8 mouse cellular contexts compared by ENCODE assay signal in genomic region chr11:54861471-54862420, GRCm38 (mm10). TPM values are rescaled to one million over a fixed set of nuclear protein-coding genes. Genes with fewer than 3 reads are reported as not detected.
DNase-seq lines count a peak whose midpoint lies in the region; ATAC-seq lines count a peak whose summit lies in the region.

No protein-coding gene starts in this region.

- WGBS in heart, embryonic 16.5 days = 89% methylated on average over 5 of the region's 5 CpGs
- whole genome bisulfite sequencing in hindbrain, embryonic 13.5 days = 90% methylated on average over 5 of the region's 5 CpGs
- 93% methylated on average over 5 of the region's 5 CpGs for WGBS in midbrain, embryonic 13.5 days

- H3K36me3 ChIP-seq in heart, embryonic 16.5 days (ENCODE audit: control insufficient read depth, insufficient read depth) = no peaks in the 10 kb centered on the region
- no peaks in the 10 kb centered on the region for H3K36me3 ChIP-seq in hindbrain, embryonic 13.5 days
- H3K36me3 ChIP-seq in midbrain, embryonic 13.5 days = no peaks in the 10 kb centered on the region

- H3K9ac ChIP-seq in heart, embryonic 16.5 days (ENCODE audit: low read length) = peak overlapping the region; percentile 85; the same call in 1 of the 2 replicates
- no peak overlapping the region; the same call in 1 of the 2 replicates for H3K9ac ChIP-seq in hindbrain, embryonic 13.5 days
- H3K9ac ChIP-seq in midbrain, embryonic 13.5 days (replicated peaks) = no peak overlapping the region

- H3K27me3 ChIP-seq in heart, embryonic 16.5 days (ENCODE audit: control insufficient read depth, insufficient read depth, low read length) = no peaks in the 10 kb centered on the region
- H3K27me3 ChIP-seq in hindbrain, embryonic 13.5 days = no peaks in the 10 kb centered on the region
- H3K27me3 ChIP-seq in midbrain, embryonic 13.5 days = no peaks in the 10 kb centered on the region

- no peak overlapping the region; the same call in 1 of the 2 replicates for H3K4me2 ChIP-seq in heart, embryonic 16.5 days (ENCODE audit: low read depth, low read length)
- H3K4me2 ChIP-seq in hindbrain, embryonic 13.5 days = peak overlapping the region; percentile 62; the same call in 1 of the 2 replicates
- peak overlapping the region; percentile 78 for H3K4me2 ChIP-seq in midbrain, embryonic 13.5 days (replicated peaks)

- no peaks in the 10 kb centered on the region for H3K9me3 ChIP-seq in heart, embryonic 16.5 days (replicated peaks; ENCODE audit: control insufficient read depth, low read length)
- no peaks in the 10 kb centered on the region for H3K9me3 ChIP-seq in hindbrain, embryonic 13.5 days
- H3K9me3 ChIP-seq in midbrain, embryonic 13.5 days = no peaks in the 10 kb centered on the region

- ATAC-seq in heart, embryonic 16.5 days (replicated peaks; ENCODE audit: extremely low read depth, insufficient read depth, low FRiP score) = no peak
- ATAC-seq in hindbrain, embryonic 13.5 days (ENCODE audit: low FRiP score) = no peak
- no peak for ATAC-seq in midbrain, embryonic 13.5 days

- peak overlapping the region; percentile 47; the same call in 1 of the 2 replicates for H3K27ac ChIP-seq in heart, embryonic 16.5 days (ENCODE audit: low read length)
- H3K27ac ChIP-seq in hindbrain, embryonic 13.5 days = peak overlapping the region; percentile 95
- 0 out of 2 replicates have a peak overlapping the region, but pooled peaks have one; percentile 83 for H3K27ac ChIP-seq in midbrain, embryonic 13.5 days

- peaks cover 10% of the 10 kb centered on the region; the same call in 1 of the 2 replicates for H3K4me1 ChIP-seq in heart, embryonic 16.5 days (ENCODE audit: control insufficient read depth, insufficient read depth, low read length)
- peaks cover 23% of the 10 kb centered on the region for H3K4me1 ChIP-seq in hindbrain, embryonic 13.5 days (replicated peaks)
- peaks cover 19% of the 10 kb centered on the region for H3K4me1 ChIP-seq in midbrain, embryonic 13.5 days (replicated peaks)

- no peak for DNase-seq in heart, postnatal 4 days
- peak; percentile 58 for DNase-seq in adipocyte (ENCODE audit: low spot score)
- no peak for DNase-seq in c-Kit-positive CD71-positive TER-119-positive erythroid progenitor cells, embryonic 14.5 days (ENCODE audit: low spot score)
- DNase-seq in frontal cortex, postnatal 36 days (ENCODE audit: low spot score in 2 of 2) = no peak
- no peak for DNase-seq in adrenal gland, adult 8-10 months

- H3K4me3 ChIP-seq in heart, embryonic 16.5 days (ENCODE audit: low read length) = no peak overlapping the region
- no peak overlapping the region for H3K4me3 ChIP-seq in hindbrain, embryonic 13.5 days
- no peak overlapping the region; the same call in 1 of the 2 replicates for H3K4me3 ChIP-seq in midbrain, embryonic 13.5 days (replicated peaks)

RNA-seq across cellular contexts. Expression of gene Lyrm7, which starts 1.0 kb away (rescaled TPM):
- 11.8 and 25.7 TPM in 2 replicates for polyA plus RNA-seq in heart, embryonic 16.5 days (2015; fragmentation: Nextera tagmentation; extraction: Ambion mirVana)
- total RNA-seq in heart, postnatal 4 days (2021) = 10 to 100 TPM; 20.3 to 28.3 TPM
- polyA plus RNA-seq in hindbrain, embryonic 13.5 days (2015; fragmentation: Nextera tagmentation; extraction: Ambion mirVana) = 9.1 and 11.7 TPM in 2 replicates
- polyA plus RNA-seq in midbrain, embryonic 13.5 days (2015; fragmentation: Nextera tagmentation; extraction: Ambion mirVana) = 7.1 and 11.2 TPM in 2 replicates
- 10 to 100 TPM in 2 of 4 experiments, 1 to 10 TPM in 2; 3.4 to 14.4 (median 9.6) TPM for total RNA-seq in adrenal gland, adult 8-10 months (2022)

RNA-seq across cellular contexts. Expression of gene Hint1, which starts 4.4 kb away (rescaled TPM):
- polyA plus RNA-seq in heart, embryonic 16.5 days (2015; fragmentation: Nextera tagmentation; extraction: Ambion mirVana) = 581 and 590 TPM in 2 replicates
- 100 to 1,000 TPM; 364 to 393 TPM for total RNA-seq in heart, postnatal 4 days (2021)
- polyA plus RNA-seq in hindbrain, embryonic 13.5 days (2015; fragmentation: Nextera tagmentation; extraction: Ambion mirVana) = 793 and 823 TPM in 2 replicates
- 703 and 771 TPM in 2 replicates for polyA plus RNA-seq in midbrain, embryonic 13.5 days (2015; fragmentation: Nextera tagmentation; extraction: Ambion mirVana)
- 100 to 1,000 TPM; 236 to 370 (median 298) TPM for total RNA-seq in adrenal gland, adult 8-10 months (2022)

RNA-seq across cellular contexts. Expression of gene Gpx3, which starts 40.5 kb away (rescaled TPM):
- 771 and 1,022 TPM in 2 replicates for polyA plus RNA-seq in heart, embryonic 16.5 days (2015; fragmentation: Nextera tagmentation; extraction: Ambion mirVana)
- total RNA-seq in heart, postnatal 4 days (2021) = 100 to 1,000 TPM; 153 to 177 TPM
- 50.2 and 54.0 TPM in 2 replicates for polyA plus RNA-seq in hindbrain, embryonic 13.5 days (2015; fragmentation: Nextera tagmentation; extraction: Ambion mirVana)
- 19.6 and 21.4 TPM in 2 replicates for polyA plus RNA-seq in midbrain, embryonic 13.5 days (2015; fragmentation: Nextera tagmentation; extraction: Ambion mirVana)
- 100 to 1,000 TPM in 3 of 4 experiments, 10 to 100 TPM in 1; 89.1 to 315 (median 150) TPM for total RNA-seq in adrenal gland, adult 8-10 months (2022)

Comparison
In these comparisons a context has a peak if more than half of its experiments do, and no peak if none do; other contexts are left out.
1. RNA of gene Gpx3, which starts 40.5 kb away (polyA plus RNA-seq): 771 to 1,022 TPM in heart, embryonic 16.5 days; 50.2 to 54.0 TPM in hindbrain, embryonic 13.5 days and 19.6 to 21.4 TPM in midbrain, embryonic 13.5 days; every median in the first group is over 10 times any median in the second.
2. Peak in every context shown above with its lines, with median percentiles within 50 percentile points of each other: H3K27ac ChIP-seq.